Mouse (Mus musculus) adrenal gland, adult 8-10 months (tissue): Measurements from ENCODE around the gene Gstm6. TPM values are rescaled to one million over a fixed set of nuclear protein-coding genes. Genes with fewer than 3 reads are reported as not detected.

Source experiments
- total RNA-seq, 4 experiments: library from RNA; stranded (reverse); gene quantifications; 2 replicates each; pipeline ENCODE4 v1.2.4; 2022

Gene Gstm6
- total RNA-seq, 4 experiments from 2014 or later, result 5.9 to 10.0 (median 6.9) TPM

Other genes with a start within 250 kb of the Gstm6 start
- gene Ahcyl1, start 247.2 kb downstream of the Gstm6 start, total RNA-seq, result 100 to 1,000 TPM; 213 to 241 (median 234) TPM
- gene Csf1, start 183.3 kb downstream of the Gstm6 start, total RNA-seq, result 10 to 100 TPM; 14.8 to 29.7 (median 23.0) TPM
- gene Eps8l3, start 66.5 kb downstream of the Gstm6 start, total RNA-seq, result not detected
- gene Gstm5, start 47.9 kb downstream of the Gstm6 start, total RNA-seq, result 10 to 100 TPM; 28.1 to 51.7 (median 37.1) TPM
- 100 to 1,000 TPM; 135 to 182 (median 168) TPM for gene Gstm7, start 11.9 kb downstream of the Gstm6 start, total RNA-seq
- gene Gstm3, start 25.5 kb upstream of the Gstm6 start, total RNA-seq, result under 1 TPM in 2 of 4 experiments, not detected in 2; 0.20 to 0.30 TPM
- 100 to 1,000 TPM; 164 to 337 (median 241) TPM for gene Gstm2, start 42.7 kb upstream of the Gstm6 start, total RNA-seq
- gene Gstm1, start 74.2 kb upstream of the Gstm6 start, total RNA-seq, result 100 to 1,000 TPM; 335 to 553 (median 456) TPM
- 10 to 100 TPM; 15.3 to 20.7 (median 19.6) TPM for gene Gstm4, start 101.1 kb upstream of the Gstm6 start, total RNA-seq
- 100 to 1,000 TPM; 152 to 212 (median 184) TPM for gene Ampd2, start 142.9 kb upstream of the Gstm6 start, total RNA-seq
- 10 to 100 TPM; 14.7 to 22.5 (median 17.6) TPM for gene Gnat2, start 149.0 kb upstream of the Gstm6 start, total RNA-seq
- 100 to 1,000 TPM; 137 to 154 (median 149) TPM for gene Gnai3, start 202.4 kb upstream of the Gstm6 start, total RNA-seq
- 1 to 10 TPM in 1 of 4 experiments, under 1 TPM in 3; 0.31 to 1.1 (median 0.71) TPM for gene Gpr61, start 211.1 kb upstream of the Gstm6 start, total RNA-seq
- gene Amigo1, start 242.6 kb upstream of the Gstm6 start, total RNA-seq, result 10 to 100 TPM; 24.4 to 36.9 (median 31.6) TPM